Mouse (Mus musculus) testis, adult 2 months (tissue): ENCODE data around the gene Rdm1.
"Not testable (repeated sequence)": the region's sequence is repeated elsewhere in the genome, so short reads cannot be mapped to it uniquely, and the experiment has no call there.

Experiments
- CTCF ChIP-seq: fragments of 200-500 bp; IDR thresholded peaks from 2 replicates; pipeline ENCODE4 v1.5.1; 2012; ENCODE audit warnings: low read depth, mild to moderate bottlenecking, inconsistent platforms, low read length, moderate library complexity; ENCODE audit not compliant: control insufficient read depth, insufficient read depth, insufficient replicate concordance
- POLR2A ChIP-seq: fragments of 200-500 bp; IDR thresholded peaks from 2 replicates; pipeline ENCODE4 v1.6.1; 2012; ENCODE audit warnings: low read depth, mild to moderate bottlenecking, inconsistent platforms, low read length, moderate library complexity; ENCODE audit not compliant: control insufficient read depth

GRCm38 (mm10) chr11:101585031-101585430, 42.0 kb upstream of the Rdm1 start:
- TF ChIP-seq CTCF, POLR2A: not testable (repeated sequence)
